Mouse (Mus musculus) kidney, postnatal 14 days (tissue): ENCODE results near the gene 3110040M04Rik.

Experiments
- DNase-seq: peaks from one replicate; pipeline ENCODE4 v3.0.0; 2022; ENCODE audit warnings: mixed read lengths

3110040M04Rik gene

DNA sequence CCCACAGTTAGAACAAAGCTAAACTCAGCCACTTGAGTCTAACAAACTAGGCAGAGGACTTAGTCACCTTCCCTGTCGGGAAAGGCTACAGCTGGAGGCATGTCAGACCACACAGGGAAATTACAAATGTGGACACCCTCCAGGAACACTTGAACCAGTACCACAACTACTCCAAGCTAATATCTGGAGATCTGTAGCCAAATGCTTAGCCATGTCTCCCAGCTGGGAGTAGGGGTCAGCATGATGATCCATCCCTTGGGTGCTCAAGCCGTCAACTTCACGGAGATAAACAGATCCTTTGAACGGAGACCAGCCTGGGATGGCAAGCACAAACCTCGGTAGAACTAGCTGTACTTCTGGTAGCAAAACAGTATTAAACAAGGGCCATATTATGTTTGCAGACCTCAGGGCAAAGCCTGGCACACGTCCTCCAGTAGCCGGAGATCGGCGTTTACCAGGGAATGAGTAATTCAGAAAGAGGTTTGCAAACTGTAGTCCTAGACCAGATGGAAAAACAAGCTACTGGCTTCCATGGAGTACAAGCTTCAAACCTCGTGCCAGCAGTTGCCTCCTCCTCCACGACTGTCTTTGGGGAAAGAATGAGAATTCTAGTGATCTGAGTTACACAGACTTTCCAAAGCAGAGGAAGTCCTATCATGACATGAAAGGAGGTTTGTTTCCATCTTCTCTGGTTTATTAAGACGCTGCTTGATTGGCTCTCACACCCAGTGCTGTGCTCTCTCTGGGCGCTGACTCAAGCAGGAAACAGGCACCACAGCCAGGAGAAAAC, 32.4 kb downstream of the 3110040M04Rik start:
- peak; percentile 32 for DNase-seq

DNA sequence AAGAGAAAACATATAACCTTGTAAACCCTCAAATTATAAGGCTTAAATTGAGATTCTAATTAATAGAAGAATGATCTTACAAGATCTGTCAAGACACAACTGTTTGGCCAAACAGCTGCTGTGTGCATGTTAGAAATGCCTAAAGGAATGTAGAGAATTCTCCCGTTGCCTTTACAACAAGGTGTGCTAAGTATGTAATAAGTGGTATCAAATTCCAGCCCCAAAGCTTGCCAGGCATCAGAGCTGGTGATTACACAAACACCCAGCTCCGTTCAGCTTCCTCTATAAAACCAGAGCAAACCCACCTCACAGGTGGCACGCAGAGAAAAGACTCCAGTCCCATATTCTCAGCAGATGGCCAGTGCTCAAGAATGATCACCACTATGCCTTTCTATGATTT, 33.9 kb downstream of the 3110040M04Rik start:
- DNase-seq, result no peak

DNA sequence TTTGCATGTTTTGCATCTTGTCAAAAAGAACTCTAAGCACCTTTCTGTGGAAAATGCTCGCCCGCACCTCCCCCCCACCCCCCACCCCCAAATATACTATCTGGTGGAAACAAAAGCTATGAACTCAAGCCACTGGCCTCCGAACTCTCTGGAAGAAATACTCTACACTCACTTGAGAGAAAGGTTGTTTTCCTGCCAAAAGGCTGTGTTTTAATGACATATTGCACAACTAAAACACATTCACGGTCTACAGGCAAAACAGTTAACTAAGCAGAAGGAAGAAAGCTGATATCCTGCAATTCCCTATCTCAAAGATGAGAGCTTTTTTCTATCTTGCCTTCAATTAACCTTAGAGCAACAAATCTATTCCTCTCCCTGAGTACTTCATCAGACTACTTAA, 39.4 kb downstream of the 3110040M04Rik start:
- no peak for DNase-seq

DNA sequence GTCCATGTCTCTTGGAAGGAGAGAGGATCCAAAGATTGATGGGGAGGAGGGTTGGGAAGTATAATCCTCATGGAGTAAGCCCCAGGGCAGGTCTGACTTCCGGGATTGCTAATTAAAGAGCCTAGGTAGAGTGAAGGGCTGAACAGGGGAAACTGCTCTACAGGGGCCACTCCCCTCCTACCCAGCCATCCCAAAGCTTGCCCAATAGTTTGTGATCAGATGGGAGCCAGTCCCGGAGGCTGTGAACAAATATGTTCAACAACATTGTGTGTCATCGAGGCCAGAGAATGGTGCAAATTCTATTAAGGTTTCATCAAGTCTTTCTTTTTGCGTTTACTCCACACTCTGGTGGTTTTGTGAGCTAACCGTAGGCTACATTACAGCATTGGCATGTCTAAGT, 40.1 kb downstream of the 3110040M04Rik start:
- no peak for DNase-seq

DNA sequence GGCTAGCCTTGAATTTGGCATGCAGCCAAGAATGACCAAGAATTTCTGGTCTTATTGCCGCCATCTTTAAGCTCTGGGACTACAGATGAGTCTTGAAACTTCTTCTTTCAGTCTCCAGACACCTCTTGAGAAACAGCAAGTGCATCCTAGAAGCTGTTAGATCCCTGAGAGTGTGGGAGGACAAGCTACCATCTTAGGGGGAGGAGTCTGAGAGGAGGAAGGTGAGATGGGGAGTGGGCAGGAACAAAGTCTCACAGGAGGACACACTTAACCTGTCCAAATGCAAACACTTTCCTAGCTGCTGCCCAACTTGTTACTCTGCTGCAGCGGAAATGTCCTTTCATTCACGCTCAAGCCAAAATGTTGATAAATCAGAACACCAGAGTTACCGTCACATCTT, 40.8 kb downstream of the 3110040M04Rik start:
- DNase-seq, result no peak

DNA sequence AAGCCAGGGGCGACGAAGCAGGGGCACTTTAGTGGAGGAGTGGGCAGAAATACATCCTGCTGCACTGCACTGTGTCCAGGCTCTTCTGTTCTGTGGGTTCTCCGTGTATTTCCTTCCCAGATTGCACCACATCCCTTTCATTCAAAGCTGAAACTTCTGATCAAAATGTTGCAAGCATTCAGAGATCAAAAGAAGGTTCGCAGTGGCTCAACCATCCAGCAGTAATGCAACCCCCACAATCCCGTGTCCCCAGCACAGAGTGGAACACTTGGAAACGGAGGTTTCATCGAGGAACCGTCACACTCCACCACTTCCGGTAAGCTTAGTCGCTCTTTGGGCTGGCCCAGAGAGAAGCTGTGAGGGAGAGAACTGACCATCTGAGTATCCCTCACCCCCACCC, 41.2 kb downstream of the 3110040M04Rik start:
- no peak for DNase-seq

DNA sequence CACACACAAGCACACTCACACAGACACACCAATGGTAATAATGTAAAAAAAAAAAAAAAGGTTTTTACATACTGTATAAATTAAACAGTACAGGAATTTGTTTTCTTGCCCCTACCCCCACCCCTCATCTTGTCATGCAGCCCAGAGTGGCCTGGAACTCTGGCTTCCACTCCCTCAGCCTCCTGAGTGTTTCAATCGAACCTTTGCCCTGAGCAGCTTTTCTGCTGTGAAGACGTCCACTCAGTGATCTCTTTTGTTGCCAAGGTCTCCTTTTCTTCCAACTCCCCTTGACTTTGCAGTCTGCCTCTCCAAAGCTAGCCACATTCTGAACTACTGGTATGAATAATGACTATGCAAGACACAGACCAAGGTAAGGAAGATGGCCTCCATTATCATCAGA, 41.9 kb downstream of the 3110040M04Rik start:
- DNase-seq, result no peak

DNA sequence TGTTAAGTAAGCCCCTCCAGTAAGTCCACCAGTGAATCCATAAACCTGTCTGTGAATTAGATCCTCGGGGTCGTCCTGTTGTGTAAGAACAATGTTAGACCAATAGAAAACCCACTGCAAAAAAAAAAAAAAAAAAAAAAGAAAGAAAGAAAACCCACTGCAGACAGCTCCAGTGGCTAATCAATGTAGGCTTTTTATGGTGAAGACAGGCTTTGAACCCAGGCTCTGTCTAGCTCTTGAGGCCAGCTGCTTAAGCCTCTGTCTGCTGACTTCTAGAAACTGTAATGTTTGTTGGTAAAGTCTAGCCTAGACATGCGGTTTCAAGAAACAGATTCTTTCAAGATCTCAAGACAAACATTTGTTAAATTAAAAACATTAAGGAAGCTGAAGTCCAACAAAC, 46.2 kb downstream of the 3110040M04Rik start:
- no peak for DNase-seq

DNA sequence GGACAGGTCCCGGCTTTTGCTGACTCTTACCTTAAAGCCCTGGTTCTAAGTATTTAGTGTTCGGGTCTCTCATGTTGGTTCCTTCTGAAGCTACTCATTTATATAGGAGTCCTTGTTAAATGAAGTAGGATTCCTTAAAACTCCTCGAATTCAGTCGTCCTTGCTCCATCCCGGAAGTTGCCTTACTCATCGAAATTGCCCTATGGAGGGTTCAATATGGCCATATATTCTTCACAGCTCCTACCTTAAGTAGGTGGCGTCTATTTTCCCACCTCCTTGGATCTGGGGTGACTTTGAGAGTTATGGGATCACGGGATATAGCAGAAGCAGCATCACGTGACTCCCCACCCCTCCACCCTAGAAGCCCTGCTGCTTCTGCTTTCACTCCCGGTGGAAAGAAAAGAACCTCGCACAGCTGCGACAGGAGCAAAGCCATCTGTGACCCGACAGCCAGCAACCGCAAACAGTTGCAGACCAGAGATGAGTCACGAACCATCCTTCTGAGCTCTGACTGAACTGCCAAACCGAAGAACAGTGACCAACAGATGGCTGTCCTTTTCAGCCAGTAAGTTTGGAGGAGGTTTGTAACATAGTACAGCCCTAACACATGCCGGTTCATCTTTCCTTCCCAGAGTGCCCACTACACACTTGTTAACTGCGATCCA, 46.7 kb downstream of the 3110040M04Rik start:
- DNase-seq, result peak; percentile 29

DNA sequence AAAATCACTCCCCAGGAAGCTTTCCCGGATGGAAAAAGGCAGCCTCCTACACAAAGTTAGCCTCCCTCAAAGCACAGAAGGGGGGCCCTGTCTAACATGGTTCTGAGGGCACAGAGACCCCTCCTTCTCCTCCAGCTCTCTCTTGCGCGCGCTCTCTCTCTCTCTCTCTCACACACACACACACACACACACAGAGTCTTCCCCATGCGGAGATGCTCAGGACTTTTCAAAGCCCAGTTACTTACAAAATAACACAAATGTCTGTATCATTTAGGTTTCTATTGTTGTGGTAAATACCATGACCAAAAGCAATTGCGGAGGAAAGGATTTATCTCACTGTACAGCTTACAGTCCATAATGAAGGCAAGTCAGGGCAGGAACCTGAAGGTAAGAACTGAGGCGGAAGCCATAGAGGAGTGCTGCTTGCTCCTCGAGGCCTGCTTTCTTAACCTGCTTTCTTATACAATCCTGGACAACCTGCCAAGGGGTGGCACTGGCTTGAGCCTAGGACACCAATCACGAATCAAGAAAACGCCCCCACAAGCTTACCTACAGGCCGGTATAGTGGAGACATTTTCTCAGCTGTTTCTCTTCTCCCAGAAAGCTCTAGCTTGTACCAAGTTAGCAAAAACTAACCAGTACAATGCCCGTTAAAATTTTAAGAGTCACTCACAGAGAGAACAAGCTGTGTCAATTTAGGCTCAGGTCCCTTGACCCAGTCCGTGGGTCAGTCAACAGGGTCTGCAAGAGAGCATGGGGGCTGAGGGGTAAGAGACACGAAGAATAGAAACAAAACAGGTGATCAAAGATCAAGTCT, 47.5 kb downstream of the 3110040M04Rik start:
- DNase-seq, result no peak
